Mouse (Mus musculus) skeletal muscle tissue, adult 2 months (tissue): ENCODE measurements around the gene Ltv1.
A peak's percentile ranks its signal among the peaks of the same experiment; 100 is the strongest.
"Not testable (repeated sequence)": the region's sequence is repeated elsewhere in the genome, so short reads cannot be mapped to it uniquely, and the experiment has no call there.

Experiments used
- DNase-seq: peaks from one replicate; pipeline ENCODE4 v3.0.0-alpha.2; 2012; ENCODE audit warnings: low read depth, low spot score

The Ltv1 gene

GRCm38 (mm10) chr10:13196872-13197507 lies 4.0 kb upstream of the Ltv1 start:
- no peak for DNase-seq

- not testable (repeated sequence) for DNase-seq
These were observed 528 bp upstream of the Ltv1 start for GRCm38 (mm10) chr10:13193496-13193895.

GRCm38 (mm10) chr10:13189881-13190280 lies 3.1 kb downstream of the Ltv1 start:
- DNase-seq: no peak

GRCm38 (mm10) chr10:13186754-13187153 lies 6.2 kb downstream of the Ltv1 start:
- DNase-seq: no peak

GRCm38 (mm10) chr10:13184170-13184766 lies 8.7 kb downstream of the Ltv1 start:
- DNase-seq: no peak

- no peak for DNase-seq
These were observed 12.8 kb downstream of the Ltv1 start for GRCm38 (mm10) chr10:13180211-13180610.

GRCm38 (mm10) chr10:13177973-13178624 lies 14.9 kb downstream of the Ltv1 start, which contains the start of gene Zc2hc1b:
Gene Zc2hc1b, minus strand, starts transcription at chr10:13178023.
- no peak for DNase-seq

- no peak for DNase-seq
These were observed 17.1 kb downstream of the Ltv1 start for GRCm38 (mm10) chr10:13175866-13176265.

GRCm38 (mm10) chr10:13172798-13173221 lies 20.2 kb downstream of the Ltv1 start:
- no peak for DNase-seq

- no peak for DNase-seq
These were observed 21.5 kb downstream of the Ltv1 start for GRCm38 (mm10) chr10:13171461-13171860.

GRCm38 (mm10) chr10:13170739-13171448 lies 22.1 kb downstream of the Ltv1 start:
- DNase-seq: no peak

- DNase-seq: no peak
These were observed 24.5 kb downstream of the Ltv1 start for GRCm38 (mm10) chr10:13168461-13168860.

- no peak for DNase-seq
These were observed 30.9 kb downstream of the Ltv1 start for GRCm38 (mm10) chr10:13162031-13162430.

GRCm38 (mm10) chr10:13160913-13161312 lies 32.1 kb downstream of the Ltv1 start:
- DNase-seq: no peak

GRCm38 (mm10) chr10:13155377-13155776 lies 37.6 kb downstream of the Ltv1 start:
- DNase-seq: no peak

GRCm38 (mm10) chr10:13152811-13153364 lies 40.1 kb downstream of the Ltv1 start:
- no peak for DNase-seq

GRCm38 (mm10) chr10:13151353-13151752 lies 41.6 kb downstream of the Ltv1 start:
- peak; percentile 25 for DNase-seq

GRCm38 (mm10) chr10:13150435-13150834 lies 42.5 kb downstream of the Ltv1 start:
- DNase-seq: no peak

GRCm38 (mm10) chr10:13140434-13140833 lies 52.5 kb downstream of the Ltv1 start:
- DNase-seq: no peak

- DNase-seq: no peak
These were observed 55.1 kb downstream of the Ltv1 start for GRCm38 (mm10) chr10:13137906-13138305.

- no peak for DNase-seq
These were observed 57.2 kb downstream of the Ltv1 start for GRCm38 (mm10) chr10:13135751-13136150.

- DNase-seq: no peak
These were observed 57.7 kb downstream of the Ltv1 start for GRCm38 (mm10) chr10:13135276-13135675.
